Mouse (Mus musculus) liver, adult 2 months (tissue): ENCODE results near the gene Ppara.

ENCODE experiments used
- CTCF ChIP-seq: fragments of 200-500 bp; IDR thresholded peaks from 2 replicates; pipeline ENCODE4 v1.5.1; 2011; ENCODE audit warnings: low read depth, low read length, control low read depth
- POLR2A ChIP-seq: fragments of 200-500 bp; IDR thresholded peaks from 2 replicates; pipeline ENCODE4 v1.6.1; 2011; ENCODE audit warnings: low read length, control low read depth; ENCODE audit not compliant: insufficient read depth; ENCODE audit errors: extremely low read depth

DNA sequence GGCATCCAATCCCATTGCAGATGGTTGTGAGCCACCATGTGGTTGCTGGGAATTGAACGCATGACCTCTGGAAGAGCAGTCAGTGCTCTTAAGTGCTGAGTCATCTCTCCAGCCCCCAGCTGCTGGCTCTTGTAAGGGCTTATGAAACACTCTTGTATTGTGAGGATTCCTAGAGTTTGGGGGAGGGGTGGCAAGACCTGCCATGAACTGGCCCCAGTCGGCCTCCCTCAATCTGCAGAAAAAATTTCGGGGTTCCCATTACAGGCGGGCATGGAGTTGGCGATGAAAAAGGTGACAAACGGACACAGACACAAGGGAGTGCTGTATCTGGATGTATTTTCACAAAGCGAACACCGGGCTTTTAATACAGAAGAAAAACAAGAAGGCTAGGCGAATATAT, 21.4 kb upstream of the Ppara start:
- no peak for TF ChIP-seq CTCF
- TF ChIP-seq POLR2A = no peak
